Mouse (Mus musculus): Measurements from ENCODE around the gene Ipo11. TPM values are rescaled to one million over a fixed set of nuclear protein-coding genes. Genes with fewer than 3 reads are reported as not detected.

The Ipo11 gene
- total and polyA plus RNA-seq, 3 experiments: 37.2 to 40.2 TPM; not detected in 1

- H3K4me3 ChIP-seq (ENCODE audit: control insufficient read depth in 1 of 2, insufficient read depth in 1 of 2, low read depth in 2 of 2, low read length in 2 of 2): peak overlapping the region; percentile 79 to 90
- H3K9me3 ChIP-seq (replicated peaks; ENCODE audit: insufficient read depth, low read length): no peaks in the 10 kb centered on the region
- H3K27me3 ChIP-seq (ENCODE audit: control insufficient read depth in 1 of 2, insufficient read depth in 2 of 2, low read length in 2 of 2): no peaks in the 10 kb centered on the region
- DNase-seq (ENCODE audit: low read depth, low spot score): peak; percentile 54
- peaks cover 0 to 6% of the 10 kb centered on the region in 2 experiments; a peak in 1 of 4 replicates for H3K4me1 ChIP-seq (ENCODE audit: control insufficient read depth in 1 of 2, insufficient read depth in 2 of 2, low read length in 2 of 2)
- peak overlapping the region; percentile 74 for H3K9ac ChIP-seq (ENCODE audit: control insufficient read depth, low read depth, low read length, poor library complexity, severe bottlenecking)
- peaks cover 15% of the 10 kb centered on the region for H3K79me2 ChIP-seq (ENCODE audit: control insufficient read depth, insufficient read depth, low read length, poor library complexity)
- peaks cover 10 to 19% of the 10 kb centered on the region in 2 experiments for H3K36me3 ChIP-seq (ENCODE audit: control insufficient read depth in 1 of 2, insufficient read depth in 2 of 2, low read length in 2 of 2)
- TF ChIP-seq ETS1 (IDR thresholded peaks at IDR 0.05; ENCODE audit: low read depth, low read length) (no peak), SIN3A (IDR thresholded peaks at IDR 0.05; ENCODE audit: low read length) (no peak), POLR2AphosphoS2 (IDR thresholded peaks at IDR 0.05; ENCODE audit: low read length) (no peak), CTCF (IDR thresholded peaks at IDR 0.05 in 2 of 3, conservative IDR thresholded peaks at IDR 0.05 in 1 of 3; ENCODE audit: control insufficient read depth in 1 of 3, insufficient read depth in 1 of 3, low read depth in 2 of 3, low read length in 3 of 3, poor library complexity in 1 of 3, severe bottlenecking in 1 of 3) (no peak), CHD1 (IDR thresholded peaks at IDR 0.05; ENCODE audit: low read depth, low read length) (0 out of 2 replicates have a peak, but pooled peaks have one; percentile 84), GABPA (IDR thresholded peaks at IDR 0.05; ENCODE audit: low read depth, low read length) (no peak), ELF1 (IDR thresholded peaks at IDR 0.05; ENCODE audit: low read depth, low read length) (no peak), RCOR1 (IDR thresholded peaks at IDR 0.05; ENCODE audit: low read depth, low read length) (no peak), MYC (IDR thresholded peaks at IDR 0.05; ENCODE audit: low read depth, low read length) (no peak), POLR2A (IDR thresholded peaks at IDR 0.05; ENCODE audit: control insufficient read depth in 1 of 2, insufficient read depth in 1 of 2, low read depth in 1 of 2, low read length in 2 of 2, poor library complexity in 1 of 2) (no peak), POLR2AphosphoS5 (IDR thresholded peaks at IDR 0.05; ENCODE audit: borderline replicate concordance, low read depth, low read length) (no peak), TAL1 (IDR thresholded peaks at IDR 0.05; ENCODE audit: low read length) (peak; percentile 6; the same call in 1 of the 2 replicates)
- H3K27ac ChIP-seq (ENCODE audit: control insufficient read depth, low read depth, low read length): no peak overlapping the region; the same call in 1 of the 2 replicates
These were observed 10.8 kb upstream of the Ipo11 start for GRCm38 (mm10) chr13:106947583-106947982.

DNA sequence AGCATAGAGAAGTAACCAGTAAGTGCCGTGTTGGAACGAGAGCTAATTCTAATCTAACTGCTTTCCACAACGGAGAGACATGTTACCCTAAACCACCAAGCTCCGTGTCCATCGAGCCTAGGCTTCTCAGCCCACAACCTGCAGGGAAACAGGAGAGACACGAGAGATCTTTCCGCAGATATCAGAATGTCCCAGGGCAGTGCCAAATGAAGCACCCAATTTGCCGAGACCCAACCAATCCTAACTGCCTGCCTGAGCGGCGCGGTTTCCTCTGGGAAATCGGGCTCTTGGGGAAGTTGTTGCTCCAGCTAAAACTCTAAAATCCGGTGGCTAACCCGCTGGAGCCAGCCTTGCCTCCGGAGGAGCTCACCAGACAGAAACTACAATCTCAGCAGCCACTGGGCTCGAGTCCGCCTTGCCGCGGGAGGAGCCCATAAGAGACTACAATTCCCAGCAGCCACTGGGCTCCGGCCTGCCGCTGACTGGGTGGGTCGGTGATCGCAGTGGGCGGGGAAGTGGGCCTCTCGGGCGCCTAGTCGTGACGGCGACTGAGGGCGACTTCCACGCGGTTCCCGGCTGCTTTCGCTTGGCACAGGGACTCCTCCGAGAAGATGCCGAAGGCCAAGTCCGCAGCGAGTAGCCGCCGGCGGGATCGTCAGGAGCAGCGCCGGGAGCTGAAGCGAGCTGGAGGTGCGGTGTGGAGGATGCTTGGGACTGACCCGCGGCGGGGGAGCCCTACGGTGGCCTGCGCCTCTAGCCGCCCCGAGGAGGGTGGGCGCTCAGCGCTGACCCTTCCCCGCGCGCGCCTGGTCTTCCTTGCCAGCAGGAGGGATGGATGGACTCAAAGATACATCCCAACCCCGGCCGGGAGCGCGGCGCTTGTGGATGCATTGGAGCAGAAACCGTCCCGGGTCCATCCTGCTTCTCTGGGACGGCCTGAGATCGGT is 10.1 kb upstream of the Ipo11 start, which contains the start of gene Dimt1:
TSS of gene Dimt1 (plus strand) at position 534 of the 947 bp plus-strand sequence.
- peak; percentile 95 for DNase-seq (ENCODE audit: low read depth, low spot score)
- Histone ChIP-seq H3K4me1 (ENCODE audit: control insufficient read depth in 1 of 2, insufficient read depth in 2 of 2, low read length in 2 of 2) (peaks cover 0 to 6% of the 10 kb centered on the region in 2 experiments; a peak in 1 of 4 replicates), H3K9ac (ENCODE audit: control insufficient read depth, low read depth, low read length, poor library complexity, severe bottlenecking) (peak within 1 kb of the TSS; percentile 74), H3K36me3 (ENCODE audit: control insufficient read depth in 1 of 2, insufficient read depth in 2 of 2, low read length in 2 of 2) (peaks cover 10 to 19% of the 10 kb centered on the region in 2 experiments), H3K9me3 (replicated peaks; ENCODE audit: insufficient read depth, low read length) (no peaks in the 10 kb centered on the region), H3K79me2 (ENCODE audit: control insufficient read depth, insufficient read depth, low read length, poor library complexity) (peaks cover 15% of the 10 kb centered on the region), H3K4me3 (ENCODE audit: control insufficient read depth in 1 of 2, insufficient read depth in 1 of 2, low read depth in 2 of 2, low read length in 2 of 2) (peak within 1 kb of the TSS; percentile 79 to 90), H3K27ac (ENCODE audit: control insufficient read depth, low read depth, low read length) (no peak within 1 kb of the TSS; the same call in 1 of the 2 replicates), H3K27me3 (ENCODE audit: control insufficient read depth in 1 of 2, insufficient read depth in 2 of 2, low read length in 2 of 2) (no peaks in the 10 kb centered on the region)
- TF ChIP-seq RAD21 (IDR thresholded peaks at IDR 0.05; ENCODE audit: low read depth, low read length) (no peak), GATA1 (IDR thresholded peaks at IDR 0.05; ENCODE audit: low read depth, low read length) (peak; percentile 58), RCOR1 (IDR thresholded peaks at IDR 0.05; ENCODE audit: low read depth, low read length) (0 out of 2 replicates have a peak, but pooled peaks have one; percentile 17), ELF1 (IDR thresholded peaks at IDR 0.05; ENCODE audit: low read depth, low read length) (peak; percentile 67), ZC3H11A (IDR thresholded peaks at IDR 0.05; ENCODE audit: low read depth, low read length) (no peak), NELFE (IDR thresholded peaks at IDR 0.05; ENCODE audit: low read depth, low read length) (peak; percentile 75), KAT2A (conservative IDR thresholded peaks at IDR 0.05; ENCODE audit: low read depth, low read length) (peak; percentile 83), MYC (IDR thresholded peaks at IDR 0.05; ENCODE audit: low read depth, low read length) (peak; percentile 92), JUND (IDR thresholded peaks at IDR 0.05; ENCODE audit: low read depth, low read length) (no peak), ZKSCAN1 (IDR thresholded peaks at IDR 0.05; ENCODE audit: low read depth, low read length) (no peak), CHD2 (IDR thresholded peaks at IDR 0.05; ENCODE audit: low read length) (no peak), BHLHE40 (IDR thresholded peaks at IDR 0.05; ENCODE audit: borderline replicate concordance, low read depth, low read length) (no peak), UBTF (IDR thresholded peaks at IDR 0.05; ENCODE audit: borderline replicate concordance, insufficient read depth, low read depth, low read length) (no peak), EP300 (IDR thresholded peaks at IDR 0.05; ENCODE audit: low read depth in 1 of 2, low read length in 2 of 2) (no peak), NRF1 (IDR thresholded peaks at IDR 0.05; ENCODE audit: insufficient read depth, low read depth, low read length, poor library complexity, severe bottlenecking) (0 out of 2 replicates have a peak, but pooled peaks have one; percentile 26), MAZ (IDR thresholded peaks at IDR 0.05; ENCODE audit: low read depth, low read length) (no peak), POLR2A (IDR thresholded peaks at IDR 0.05; ENCODE audit: control insufficient read depth in 1 of 2, insufficient read depth in 1 of 2, low read depth in 1 of 2, low read length in 2 of 2, poor library complexity in 1 of 2) (peak; percentile 39 to 82; a peak in 3 of 4 replicates), MAX (IDR thresholded peaks at IDR 0.05; ENCODE audit: low read length) (peak; percentile 80), SIN3A (IDR thresholded peaks at IDR 0.05; ENCODE audit: low read length) (peak; percentile 94), POLR2AphosphoS2 (IDR thresholded peaks at IDR 0.05; ENCODE audit: low read length) (peak; percentile 39; the same call in 1 of the 2 replicates), HCFC1 (IDR thresholded peaks at IDR 0.05; ENCODE audit: low read depth, low read length) (peak; percentile 96), MXI1 (IDR thresholded peaks at IDR 0.05; ENCODE audit: low read depth, low read length) (peak; percentile 98)

All from MEL (cell line).